Mouse (Mus musculus) bone marrow, adult 2 months (tissue): ENCODE results near the gene Flg2.

ENCODE experiments used
- CTCF ChIP-seq: fragments of 200-500 bp; IDR thresholded peaks from 2 replicates; pipeline ENCODE4 v1.5.1; 2011; ENCODE audit warnings: low read length, control low read depth; ENCODE audit not compliant: control insufficient read depth, insufficient read depth
- POLR2A ChIP-seq: fragments of 200-500 bp; IDR thresholded peaks from 2 replicates; pipeline ENCODE4 v1.6.1; 2011; ENCODE audit warnings: low read depth, mild to moderate bottlenecking, control low read depth, low read length, borderline replicate concordance; ENCODE audit not compliant: control insufficient read depth

DNA sequence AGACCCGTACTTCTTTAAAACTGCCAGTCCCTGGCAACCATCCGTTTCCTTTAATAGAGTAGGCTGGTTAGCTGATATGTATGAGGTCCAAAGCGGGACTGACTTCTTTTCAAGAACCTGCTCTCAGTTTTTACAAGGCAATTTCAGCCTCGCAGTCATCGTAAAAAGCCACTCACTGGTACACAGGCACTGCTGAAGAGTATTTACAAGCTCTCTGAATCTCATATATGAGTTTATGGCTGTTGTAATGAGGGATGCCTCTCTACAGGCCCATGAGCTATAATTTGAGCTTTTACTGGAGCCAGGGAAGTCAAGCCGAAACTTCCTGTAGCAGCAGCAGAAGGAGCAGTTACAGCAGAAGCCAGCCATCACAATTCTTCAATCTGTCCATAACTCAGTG, 34.6 kb upstream of the Flg2 start:
- no peak for TF ChIP-seq CTCF
- TF ChIP-seq POLR2A, result no peak
